Mouse (Mus musculus) midbrain, embryonic 14.5 days (tissue): ENCODE data around the gene Aimp2. TPM values are rescaled to one million over a fixed set of nuclear protein-coding genes. Genes with fewer than 3 reads are reported as not detected.

ENCODE experiments used
- ATAC-seq: fragments of 200-750 bp; cut with Nextera tagmentation; 2 replicates; pipeline ENCODE4 v1.8.0; 2017; ENCODE audit warnings: moderate number of reproducible peaks, moderate library complexity; ENCODE audit not compliant: low FRiP score, low TSS enrichment
- DNase-seq: peaks from one replicate; pipeline ENCODE4 v3.0.0-alpha.2; 2015
- H3K27ac ChIP-seq: fragments of 300-500 bp; sonication (generic); replicated peaks from 2 replicates; pipeline ENCODE4 v1.5.1; 2014; ENCODE audit warnings: mild to moderate bottlenecking, low read depth, low read length, moderate library complexity
- H3K27me3 ChIP-seq: fragments of 300-500 bp; sonication (generic); 2 replicates; pipeline ENCODE4 v1.6.1; 2014; ENCODE audit warnings: low read length, control low read depth, mixed read lengths; ENCODE audit not compliant: control insufficient read depth, insufficient read depth
- H3K36me3 ChIP-seq: fragments of 300-500 bp; sonication (generic); 2 replicates; pipeline ENCODE4 v1.6.1; 2014; ENCODE audit warnings: low read length, control low read depth; ENCODE audit not compliant: control insufficient read depth, insufficient read depth
- H3K4me1 ChIP-seq: fragments of 300-500 bp; sonication (generic); 2 replicates; pipeline ENCODE4 v1.6.1; 2014; ENCODE audit warnings: mild to moderate bottlenecking, antibody characterized with exemption, low read length, control low read depth; ENCODE audit not compliant: control insufficient read depth, insufficient read depth
- H3K4me2 ChIP-seq: fragments of 300-500 bp; sonication (generic); 2 replicates; pipeline ENCODE4 v1.6.1; 2014; ENCODE audit warnings: mild to moderate bottlenecking, low read length, moderate library complexity
- H3K4me3 ChIP-seq: fragments of 300-500 bp; sonication (generic); replicated peaks from 2 replicates; pipeline ENCODE4 v1.5.1; 2014; ENCODE audit warnings: low read depth, low read length
- H3K9ac ChIP-seq: fragments of 300-500 bp; sonication (generic); replicated peaks from 2 replicates; pipeline ENCODE4 v1.6.1; 2014; ENCODE audit warnings: mild to moderate bottlenecking, low read length, moderate library complexity
- H3K9me3 ChIP-seq: fragments of 300-500 bp; sonication (generic); 2 replicates; pipeline ENCODE4 v1.6.1; 2016; ENCODE audit warnings: low read length, control low read depth, mixed read lengths; ENCODE audit not compliant: control insufficient read depth
- WGBS: fragments of 180-500 bp; shearing (Covaris S2); extraction: QIAGEN DNeasy Blood & Tissue Kit; methylation state at CpG from one replicate; pipeline ENCODE4 v1.1.7; 2014; 5-methylcytosine and 5-hydroxymethylcytosine counted together
- polyA plus RNA-seq: library from polyadenylated mRNA; unstranded; fragments of >200 nt; fragmentation: Nextera tagmentation; extraction: Ambion mirVana; gene quantifications from 2 replicates; pipeline ENCODE4 v1.2.1, GENCODE M21; 2014

Gene Aimp2
- polyA plus RNA-seq, 1 experiment from 2014 or later, result 72.3 TPM

GRCm38 (mm10) chr5:143916221-143916620 is 6.6 kb upstream of the Aimp2 start:
- ATAC-seq (no peak), DNase-seq (no peak)
- Histone ChIP-seq H3K27me3 (no peaks in the 10 kb centered on the region), H3K9me3 (no peaks in the 10 kb centered on the region), H3K4me1 (no peaks in the 10 kb centered on the region), H3K27ac (no peak overlapping the region), H3K36me3 (peaks cover 63% of the 10 kb centered on the region), H3K4me2 (no peak overlapping the region), H3K9ac (no peak overlapping the region), H3K4me3 (no peak overlapping the region)
- WGBS, result 94% methylated on average over 9 of the region's 9 CpGs

- ATAC-seq (no peak), DNase-seq (no peak)
- Histone ChIP-seq H3K4me2 (peak overlapping the region; percentile 82), H3K36me3 (peaks cover 33% of the 10 kb centered on the region), H3K27me3 (no peaks in the 10 kb centered on the region), H3K4me3 (peak overlapping the region; percentile 75), H3K27ac (peak overlapping the region; percentile 84), H3K4me1 (peaks cover 20% of the 10 kb centered on the region), H3K9ac (peak overlapping the region; percentile 60), H3K9me3 (no peaks in the 10 kb centered on the region)
- 3% methylated on average over 9 of the region's 9 CpGs for WGBS
These were observed 721 bp downstream of the Aimp2 start for GRCm38 (mm10) chr5:143908926-143909325.

GRCm38 (mm10) chr5:143906429-143906828 is 3.2 kb downstream of the Aimp2 start:
- no peak for ATAC-seq
- Histone ChIP-seq H3K27ac (no peak overlapping the region), H3K36me3 (peaks cover 49% of the 10 kb centered on the region), H3K4me2 (no peak overlapping the region), H3K9ac (no peak overlapping the region), H3K27me3 (no peaks in the 10 kb centered on the region), H3K9me3 (no peaks in the 10 kb centered on the region), H3K4me3 (no peak overlapping the region), H3K4me1 (peaks cover 20% of the 10 kb centered on the region)
- WGBS, result 89% methylated on average over 8 of the region's 8 CpGs
- no peak for DNase-seq

- Histone ChIP-seq H3K9me3 (no peaks in the 10 kb centered on the region), H3K9ac (no peak overlapping the region), H3K4me1 (peaks cover 10% of the 10 kb centered on the region), H3K27ac (no peak overlapping the region), H3K4me3 (no peak overlapping the region), H3K27me3 (no peaks in the 10 kb centered on the region), H3K36me3 (peaks cover 75% of the 10 kb centered on the region), H3K4me2 (no peak overlapping the region)
- WGBS, result 92% methylated on average over 4 of the region's 4 CpGs
- DNase-seq (no peak), ATAC-seq (no peak)
These were observed 5.8 kb downstream of the Aimp2 start for GRCm38 (mm10) chr5:143903813-143904212.

GRCm38 (mm10) chr5:143902111-143902510 is 7.5 kb downstream of the Aimp2 start:
- Histone ChIP-seq H3K4me3 (no peak overlapping the region), H3K9ac (no peak overlapping the region), H3K4me2 (no peak overlapping the region), H3K27me3 (no peaks in the 10 kb centered on the region), H3K4me1 (no peaks in the 10 kb centered on the region), H3K9me3 (no peaks in the 10 kb centered on the region), H3K27ac (no peak overlapping the region), H3K36me3 (peaks cover 91% of the 10 kb centered on the region)
- WGBS, result 89% methylated on average over 3 of the region's 3 CpGs
- no peak for DNase-seq
- ATAC-seq, result no peak

- H3K4me1 ChIP-seq, result no peaks in the 10 kb centered on the region
- no peak within 1 kb of the TSS for H3K4me3 ChIP-seq
- ATAC-seq, result no peak
- no peak within 1 kb of the TSS for H3K9ac ChIP-seq
- H3K36me3 ChIP-seq, result peaks cover 88% of the 10 kb centered on the region
- H3K9me3 ChIP-seq, result no peaks in the 10 kb centered on the region
- WGBS, result 89% methylated on average over 14 of the region's 14 CpGs
- H3K27ac ChIP-seq, result no peak within 1 kb of the TSS
- DNase-seq, result no peak
- no peaks in the 10 kb centered on the region for H3K27me3 ChIP-seq
- no peak within 1 kb of the TSS for H3K4me2 ChIP-seq
These were observed 11.9 kb downstream of the Aimp2 start, which contains the start of gene Ankrd61 for GRCm38 (mm10) chr5:143897635-143898330. Ankrd61 (minus strand) TSS chr5:143897685.

GRCm38 (mm10) chr5:143893396-143893795 is 16.3 kb downstream of the Aimp2 start:
- no peak overlapping the region for H3K27ac ChIP-seq
- DNase-seq (no peak), ATAC-seq (no peak)
- no peaks in the 10 kb centered on the region for H3K9me3 ChIP-seq
- no peaks in the 10 kb centered on the region for H3K4me1 ChIP-seq
- H3K4me2 ChIP-seq, result no peak overlapping the region
- H3K9ac ChIP-seq, result no peak overlapping the region
- no peak overlapping the region for H3K4me3 ChIP-seq
- H3K27me3 ChIP-seq, result no peaks in the 10 kb centered on the region
- 90% methylated on average over 5 of the region's 5 CpGs for WGBS
- peaks cover 86% of the 10 kb centered on the region for H3K36me3 ChIP-seq

- H3K27ac ChIP-seq, result no peak overlapping the region
- no peak overlapping the region for H3K9ac ChIP-seq
- H3K9me3 ChIP-seq, result no peaks in the 10 kb centered on the region
- no peak for DNase-seq
- no peaks in the 10 kb centered on the region for H3K4me1 ChIP-seq
- H3K4me2 ChIP-seq, result no peak overlapping the region
- H3K27me3 ChIP-seq, result no peaks in the 10 kb centered on the region
- ATAC-seq, result no peak
- WGBS, result 75% methylated on average over 9 of the region's 9 CpGs
- no peak overlapping the region for H3K4me3 ChIP-seq
- H3K36me3 ChIP-seq, result peaks cover 86% of the 10 kb centered on the region
These were observed 17.3 kb downstream of the Aimp2 start for GRCm38 (mm10) chr5:143892255-143892886.

GRCm38 (mm10) chr5:143890741-143891140 is 18.9 kb downstream of the Aimp2 start:
- Histone ChIP-seq H3K27ac (no peak overlapping the region), H3K9ac (no peak overlapping the region), H3K4me1 (no peaks in the 10 kb centered on the region), H3K4me3 (no peak overlapping the region), H3K4me2 (no peak overlapping the region), H3K9me3 (no peaks in the 10 kb centered on the region), H3K27me3 (no peaks in the 10 kb centered on the region), H3K36me3 (peaks cover 86% of the 10 kb centered on the region)
- DNase-seq, result no peak
- ATAC-seq, result no peak
- 92% methylated on average over 6 of the region's 6 CpGs for WGBS
